Mouse (Mus musculus): ENCODE results near the gene Bace2.
A peak's percentile ranks its signal among the peaks of the same experiment; 100 is the strongest.

Bace2 gene

GRCm38 (mm10) chr16:97356499-97357187 is at the start of gene Bace2:
Gene Bace2, plus strand, starts transcription at chr16:97356742.
- DNase-seq (ENCODE audit: low spot score in 2 of 2), result peak; percentile 12 to 45

DNA sequence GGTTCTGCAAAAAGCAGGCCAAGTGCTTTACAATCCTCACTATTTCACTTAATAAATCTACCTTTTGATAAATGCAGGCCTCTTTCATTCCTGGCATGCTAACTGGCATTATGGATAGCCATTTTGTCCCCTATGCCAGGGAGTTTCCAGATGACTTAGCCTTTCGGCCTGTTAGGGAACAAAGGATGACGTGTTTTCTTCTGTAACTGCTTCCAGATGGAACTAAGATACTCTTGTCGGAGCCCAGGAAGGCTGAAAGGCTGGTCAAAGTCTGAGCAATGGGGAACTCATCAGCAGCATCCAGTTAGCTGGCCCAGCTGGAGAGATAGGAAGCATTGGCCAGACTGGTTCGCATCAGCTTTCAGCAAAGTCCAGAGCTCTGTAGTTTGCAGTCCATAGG is 48.9 kb upstream of the Bace2 start:
- DNase-seq (ENCODE audit: low spot score in 2 of 2), result no peak

DNA sequence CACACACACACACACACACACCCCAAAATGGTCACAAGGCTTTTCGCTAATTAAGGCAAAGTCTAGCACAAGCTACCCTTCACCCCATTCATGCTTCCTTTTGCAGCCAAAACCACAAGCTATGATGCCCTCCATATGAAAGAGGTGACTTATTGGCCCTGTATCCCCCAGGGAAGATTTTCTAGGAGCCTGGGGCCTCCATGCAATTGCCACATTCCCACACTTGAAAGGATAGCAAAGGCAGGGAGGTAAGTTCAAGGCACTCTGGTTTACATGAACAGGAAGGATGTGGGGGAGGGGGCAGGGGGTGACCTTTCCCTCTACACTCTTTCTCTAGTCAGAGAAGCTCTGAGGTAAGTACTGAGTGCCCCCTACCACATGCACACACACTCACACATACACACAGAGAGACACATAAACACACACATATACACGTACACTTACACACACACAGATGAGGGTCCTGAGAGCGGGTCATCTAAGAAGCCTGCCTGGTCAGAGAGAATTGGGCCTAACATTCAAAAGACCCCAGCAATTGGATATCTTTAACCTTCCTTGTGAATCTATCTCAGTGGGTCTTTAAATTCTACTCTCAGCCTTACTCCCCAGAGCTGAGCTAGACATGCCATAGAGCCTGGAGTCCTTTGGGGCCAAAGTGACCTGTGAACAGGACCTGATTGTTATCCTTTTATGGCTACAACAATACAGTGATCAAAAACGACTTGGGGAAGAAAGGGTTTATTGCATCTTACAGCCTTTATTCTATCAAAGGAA is 46.6 kb upstream of the Bace2 start:
- no peak for DNase-seq (ENCODE audit: low spot score in 2 of 2)

- DNase-seq (ENCODE audit: low spot score in 2 of 2), result no peak
Observed at GRCm38 (mm10) chr16:97310570-97310846, 46.0 kb upstream of the Bace2 start.

GRCm38 (mm10) chr16:97312960-97313686 is 43.4 kb upstream of the Bace2 start:
- peak; percentile 52 to 86 for DNase-seq (ENCODE audit: low spot score in 2 of 2)

DNA sequence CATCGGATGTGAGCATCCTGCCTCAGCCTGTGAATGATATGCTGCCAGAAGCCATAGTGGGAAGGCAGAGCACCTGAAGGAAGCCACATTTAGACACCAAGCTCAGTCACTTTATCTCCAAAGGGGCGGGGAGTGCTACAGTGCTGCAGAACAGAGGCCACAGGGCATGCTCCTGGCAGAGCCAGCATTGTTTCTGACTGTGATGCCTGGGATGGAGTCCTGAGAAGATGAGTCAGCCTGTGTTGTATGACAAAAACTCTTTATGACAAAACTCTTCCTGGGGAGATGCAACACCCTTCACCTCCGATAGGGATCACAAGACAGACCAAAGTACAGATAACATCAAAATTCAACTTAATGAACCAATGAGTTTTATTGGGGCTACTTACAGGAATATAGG is 35.0 kb upstream of the Bace2 start:
- no peak for DNase-seq (ENCODE audit: low spot score in 2 of 2)

- DNase-seq (ENCODE audit: low spot score in 2 of 2), result no peak
Observed at GRCm38 (mm10) chr16:97322604-97323003, 33.9 kb upstream of the Bace2 start.

DNA sequence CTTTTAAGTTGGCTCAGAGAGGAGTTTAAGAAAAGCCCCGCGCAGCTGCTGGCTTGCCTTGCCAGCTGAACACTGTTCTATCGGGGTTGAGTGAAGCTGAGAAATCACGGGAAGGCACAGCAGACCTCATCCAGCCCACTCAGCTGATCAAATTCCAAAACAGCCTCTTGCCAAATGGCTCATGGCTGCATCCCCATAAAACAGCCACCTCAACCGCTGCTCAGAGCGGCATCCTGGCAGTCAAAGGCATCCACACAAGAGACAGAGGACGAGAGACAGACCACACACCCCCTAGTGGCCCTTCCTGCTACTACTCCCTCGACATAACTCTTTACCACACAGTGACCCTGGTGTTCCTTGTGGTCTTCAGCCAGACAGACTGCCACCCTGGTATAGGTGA is 30.6 kb upstream of the Bace2 start:
- peak; percentile 37 to 42 for DNase-seq (ENCODE audit: low spot score in 2 of 2)

- DNase-seq (ENCODE audit: low spot score in 2 of 2), result no peak
Observed at GRCm38 (mm10) chr16:97328602-97329001, 27.9 kb upstream of the Bace2 start.

DNA sequence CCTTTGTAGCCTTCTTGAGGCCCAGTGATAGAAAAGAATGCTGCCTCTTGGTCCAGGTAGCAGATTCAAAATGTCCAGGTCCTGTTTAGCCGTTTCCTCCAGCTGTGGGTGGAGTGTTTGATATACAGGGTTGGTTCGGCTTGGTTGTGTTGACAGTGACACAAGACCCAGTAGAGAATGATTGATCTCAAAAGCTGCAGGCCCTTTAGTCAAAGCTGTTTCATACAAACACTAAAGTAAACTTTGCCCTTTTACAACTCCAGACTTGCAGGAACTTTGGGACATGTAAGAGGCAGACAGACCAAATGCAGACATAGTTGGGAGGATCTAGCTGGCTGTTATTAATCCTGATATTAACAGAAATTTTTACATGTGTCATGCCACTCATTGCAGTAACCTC is 3.5 kb upstream of the Bace2 start:
- no peak for DNase-seq (ENCODE audit: low spot score in 2 of 2)

DNA sequence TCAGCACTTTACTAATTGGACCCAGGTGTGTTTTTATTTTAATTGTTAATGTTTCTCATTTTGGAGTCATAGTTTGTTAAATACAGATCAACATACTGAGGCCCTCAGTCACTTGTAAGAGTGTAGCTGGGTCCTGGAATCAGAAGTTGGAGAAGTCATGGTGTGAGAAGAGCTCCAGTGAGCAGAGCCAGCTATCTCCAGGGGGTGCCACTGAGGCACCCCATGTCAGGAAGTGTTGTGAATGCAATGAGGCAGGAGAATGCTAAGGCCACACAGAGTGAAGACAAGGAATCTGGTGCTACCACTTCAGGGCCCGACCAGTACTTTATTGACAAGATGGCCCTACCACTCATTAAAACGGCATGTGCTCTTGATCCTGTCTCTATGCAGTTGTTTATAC is 1.9 kb upstream of the Bace2 start:
- no peak for DNase-seq (ENCODE audit: low spot score in 2 of 2)

DNA sequence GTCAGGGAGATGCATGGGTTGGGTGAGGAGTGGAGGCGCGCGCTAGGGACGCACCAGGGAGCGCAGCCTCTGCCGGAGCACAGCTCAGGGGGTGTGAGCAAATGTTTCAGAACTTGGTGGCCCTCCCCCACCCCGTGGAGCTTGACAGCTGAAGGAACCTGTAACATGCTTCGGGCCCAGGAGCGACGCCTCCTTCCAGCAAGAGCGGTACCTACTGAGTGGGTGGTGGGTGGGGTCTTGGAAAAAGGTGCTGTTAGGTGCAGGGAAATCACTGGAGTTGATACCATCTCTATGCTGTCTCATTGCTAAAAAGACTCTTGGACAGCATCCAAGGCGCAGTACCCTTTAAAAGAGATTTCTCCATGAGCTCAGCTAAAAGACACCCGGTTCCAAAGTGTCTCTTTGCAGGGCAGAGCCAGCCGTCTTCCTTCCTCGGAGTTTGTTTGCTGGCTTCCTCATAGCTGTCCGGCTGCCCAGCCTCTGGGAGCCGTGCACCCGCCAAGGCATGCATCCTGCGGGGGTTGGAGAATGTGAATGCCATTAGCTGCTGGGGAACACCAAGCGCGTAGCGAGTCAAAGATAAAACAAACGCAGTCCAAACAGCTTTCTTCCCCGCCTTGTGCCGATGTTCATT is 763 bp downstream of the Bace2 start:
- DNase-seq (ENCODE audit: low spot score in 2 of 2), result peak; percentile 20 to 31

- no peak for DNase-seq (ENCODE audit: low spot score in 2 of 2)
Observed at GRCm38 (mm10) chr16:97362231-97362888, 5.8 kb downstream of the Bace2 start.

- DNase-seq (ENCODE audit: low spot score in 2 of 2), result no peak
Observed at GRCm38 (mm10) chr16:97366141-97366540, 9.6 kb downstream of the Bace2 start.

DNA sequence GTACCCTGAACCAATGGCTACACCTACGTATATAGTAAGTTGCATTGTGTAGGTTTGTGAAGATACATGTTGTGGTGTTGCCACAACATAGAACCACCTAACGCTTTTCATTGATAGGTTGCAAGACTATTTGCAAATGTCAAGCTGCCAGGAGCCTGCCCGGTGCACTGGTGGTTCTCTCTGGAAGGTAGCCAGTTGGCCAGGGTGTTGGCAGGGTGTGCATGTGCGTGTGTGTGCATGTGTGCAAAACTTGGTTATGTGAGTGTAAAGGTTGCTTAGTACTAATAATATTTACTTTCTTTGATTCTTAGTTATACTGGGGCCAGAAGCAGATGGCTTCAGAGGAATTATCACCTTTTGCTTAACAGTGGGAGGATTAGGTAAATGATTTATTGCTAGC is 13.7 kb downstream of the Bace2 start:
- DNase-seq (ENCODE audit: low spot score in 2 of 2), result no peak

DNA sequence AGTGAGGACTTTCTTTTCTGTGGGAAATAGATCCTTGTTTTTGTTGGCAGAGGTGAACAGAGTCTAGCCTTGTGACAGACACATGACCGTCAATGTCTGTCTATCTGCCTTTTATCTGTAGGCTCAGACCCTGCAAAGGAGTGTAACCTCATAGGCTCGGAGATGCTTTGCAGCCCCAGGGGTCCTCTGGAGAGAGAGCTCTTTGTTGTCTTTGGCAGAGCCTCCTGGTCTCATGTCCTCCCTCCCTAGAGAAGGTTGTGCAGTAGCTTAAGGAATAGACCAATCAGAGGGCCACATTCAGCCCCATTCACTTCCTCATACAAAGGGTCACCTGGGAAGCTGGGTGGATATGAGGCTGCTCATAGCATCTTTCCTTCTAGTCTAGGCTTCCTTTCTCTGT is 31.4 kb downstream of the Bace2 start:
- DNase-seq (ENCODE audit: low spot score in 2 of 2), result no peak

GRCm38 (mm10) chr16:97391289-97391688 is 34.7 kb downstream of the Bace2 start:
- no peak for DNase-seq (ENCODE audit: low spot score in 2 of 2)

GRCm38 (mm10) chr16:97391701-97392384 is 35.3 kb downstream of the Bace2 start:
- DNase-seq (ENCODE audit: low spot score in 2 of 2), result no peak

GRCm38 (mm10) chr16:97396436-97396835 is 39.9 kb downstream of the Bace2 start:
- no peak for DNase-seq (ENCODE audit: low spot score in 2 of 2)

DNA sequence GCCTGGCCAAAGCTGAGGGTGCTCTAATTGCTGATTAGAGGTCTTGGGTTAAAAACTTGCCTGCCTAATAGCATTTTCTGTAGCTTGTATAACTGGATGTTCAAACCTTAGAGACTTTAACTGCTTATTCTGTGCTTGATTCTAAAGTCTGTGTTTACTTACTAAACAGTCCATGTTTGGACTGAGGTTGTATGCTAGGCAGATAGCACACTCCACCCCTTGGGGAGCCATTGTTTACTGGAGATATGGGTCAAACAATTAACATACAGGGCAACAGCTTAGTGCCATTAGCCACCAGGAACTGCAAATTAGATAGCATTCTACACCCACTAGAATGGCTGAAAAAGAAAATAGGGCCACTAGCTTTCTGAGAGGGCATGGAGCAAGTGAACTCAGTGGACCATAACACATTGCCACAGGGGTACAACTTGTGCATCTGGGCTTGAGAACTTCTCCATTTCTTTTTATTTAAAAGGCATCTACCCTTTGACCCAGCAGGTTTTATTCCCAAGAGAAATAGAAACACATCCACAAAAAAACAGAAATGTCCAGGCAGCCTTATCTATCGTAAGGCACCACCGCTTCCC is 41.5 kb downstream of the Bace2 start:
- no peak for DNase-seq (ENCODE audit: low spot score in 2 of 2)

GRCm38 (mm10) chr16:97399991-97400390 is 43.4 kb downstream of the Bace2 start:
- DNase-seq (ENCODE audit: low spot score in 2 of 2), result no peak

Measured in frontal cortex, postnatal 14 days (tissue).